Mouse (Mus musculus): ENCODE data around the gene Tmem231.

Tmem231 gene

DNA sequence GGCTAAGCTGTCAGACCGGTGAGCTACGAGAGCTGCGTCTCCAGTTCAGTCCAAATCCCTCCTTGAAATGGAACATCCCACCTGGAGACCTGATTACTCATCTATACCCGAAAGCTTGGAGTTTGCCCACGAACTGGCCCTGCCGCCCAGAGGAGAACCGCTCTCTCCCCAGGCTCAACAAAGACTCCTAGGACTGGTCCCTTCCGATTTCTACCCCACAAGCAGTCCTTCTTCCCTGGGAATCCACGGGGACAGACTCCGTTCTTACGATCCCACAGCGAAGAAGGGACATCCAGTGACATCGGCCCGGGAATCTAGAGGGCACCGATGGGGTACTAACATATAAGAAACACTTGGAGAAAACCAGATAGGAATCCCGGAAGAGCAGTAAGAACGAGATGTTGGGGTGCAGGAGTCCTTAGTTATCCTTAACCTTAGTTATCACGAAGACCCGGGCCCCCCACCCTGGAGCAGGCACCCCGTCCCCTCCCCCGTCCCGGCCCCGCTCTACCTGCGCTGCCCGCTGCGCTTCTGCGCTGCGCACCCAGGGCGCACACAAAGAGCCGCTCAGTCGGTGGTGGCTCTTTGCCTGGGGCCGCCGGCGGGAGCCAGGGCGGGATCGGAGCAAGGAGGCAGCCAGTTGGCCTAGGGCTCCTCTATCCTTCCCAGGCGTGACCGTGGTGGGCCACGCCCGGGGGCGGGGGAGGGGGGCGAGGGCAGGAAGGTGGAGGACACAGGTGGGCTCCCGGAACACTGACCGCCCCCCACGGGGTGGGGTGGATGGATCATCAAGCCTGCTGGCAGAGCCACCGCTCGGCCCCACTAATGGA, 23.8 kb downstream of the Tmem231 start, which contains the start of gene Chst5:
Chst5 (minus strand) TSS at position 827 of the 830 bp plus-strand sequence.
- peak; percentile 57 for DNase-seq (ENCODE audit: low read depth, low spot score)

- no peak for DNase-seq (ENCODE audit: low read depth, low spot score)
Measured at GRCm38 (mm10) chr8:111905500-111906121, 28.1 kb downstream of the Tmem231 start.

DNA sequence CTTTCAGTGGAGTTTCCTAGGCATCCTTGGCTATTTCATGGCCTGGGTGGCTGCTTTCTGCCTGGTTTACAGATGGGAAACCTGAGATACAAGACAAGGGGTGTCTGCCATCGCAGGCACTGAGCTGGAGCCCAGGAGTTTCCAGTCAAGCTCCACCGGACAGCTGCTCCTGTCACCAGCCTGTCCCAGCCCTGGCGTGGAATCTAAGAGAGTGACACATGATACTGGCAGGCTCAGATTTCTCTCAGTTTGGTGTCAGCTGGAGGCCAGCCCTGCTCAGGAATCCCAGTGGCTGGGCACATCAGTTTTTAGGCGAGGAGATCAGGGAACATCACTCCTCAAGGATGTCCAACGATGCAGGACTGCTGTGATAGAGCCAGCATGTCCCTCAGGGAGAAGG, 31.6 kb downstream of the Tmem231 start:
- no peak for DNase-seq (ENCODE audit: low read depth, low spot score)

GRCm38 (mm10) chr8:111898586-111898985, 35.1 kb downstream of the Tmem231 start:
- peak; percentile 76 for DNase-seq (ENCODE audit: low read depth, low spot score)

DNA sequence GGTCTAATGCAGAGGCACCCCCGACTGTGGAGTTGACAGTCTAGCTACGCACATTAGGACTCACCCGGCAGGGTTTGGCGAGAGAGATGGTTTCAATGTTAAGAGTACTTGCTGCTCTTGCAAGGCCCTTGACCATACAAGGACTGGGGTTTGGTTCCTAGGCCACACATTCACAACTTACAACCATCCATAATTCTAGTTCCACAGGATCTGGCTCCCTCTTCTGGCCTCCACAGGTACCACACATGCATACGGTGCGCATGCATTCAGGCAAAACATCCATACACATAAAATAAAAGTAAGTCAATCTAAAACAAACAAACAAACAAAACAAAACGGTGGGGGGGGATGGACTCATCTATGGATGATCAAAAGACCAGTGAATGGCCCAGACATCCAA, 38.7 kb downstream of the Tmem231 start:
- DNase-seq (ENCODE audit: low read depth, low spot score): peak; percentile 72

DNA sequence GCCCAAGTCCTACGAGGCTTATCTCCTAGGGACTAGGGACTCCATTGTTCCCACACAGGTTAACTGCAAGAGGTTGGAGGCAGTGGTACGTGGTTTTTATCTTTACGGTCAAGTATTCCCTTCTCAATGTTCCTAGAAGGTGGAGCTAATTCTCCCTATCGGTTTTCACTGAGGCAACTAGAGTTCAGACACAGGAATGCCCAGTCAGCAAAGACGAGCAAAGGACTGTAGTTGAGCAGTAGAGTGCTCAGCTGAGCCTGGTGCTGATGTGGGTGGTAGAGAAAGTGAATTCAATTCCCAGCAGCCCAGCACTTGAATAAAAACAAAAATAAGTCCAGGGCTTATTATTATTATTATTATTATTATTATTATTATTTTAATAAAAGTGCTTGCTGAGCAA, 41.1 kb downstream of the Tmem231 start:
- no peak for DNase-seq (ENCODE audit: low read depth, low spot score)

GRCm38 (mm10) chr8:111891983-111892382, 41.7 kb downstream of the Tmem231 start:
- peak; percentile 88 for DNase-seq (ENCODE audit: low read depth, low spot score)

GRCm38 (mm10) chr8:111890911-111891303, 42.8 kb downstream of the Tmem231 start:
- no peak for DNase-seq (ENCODE audit: low read depth, low spot score)

DNA sequence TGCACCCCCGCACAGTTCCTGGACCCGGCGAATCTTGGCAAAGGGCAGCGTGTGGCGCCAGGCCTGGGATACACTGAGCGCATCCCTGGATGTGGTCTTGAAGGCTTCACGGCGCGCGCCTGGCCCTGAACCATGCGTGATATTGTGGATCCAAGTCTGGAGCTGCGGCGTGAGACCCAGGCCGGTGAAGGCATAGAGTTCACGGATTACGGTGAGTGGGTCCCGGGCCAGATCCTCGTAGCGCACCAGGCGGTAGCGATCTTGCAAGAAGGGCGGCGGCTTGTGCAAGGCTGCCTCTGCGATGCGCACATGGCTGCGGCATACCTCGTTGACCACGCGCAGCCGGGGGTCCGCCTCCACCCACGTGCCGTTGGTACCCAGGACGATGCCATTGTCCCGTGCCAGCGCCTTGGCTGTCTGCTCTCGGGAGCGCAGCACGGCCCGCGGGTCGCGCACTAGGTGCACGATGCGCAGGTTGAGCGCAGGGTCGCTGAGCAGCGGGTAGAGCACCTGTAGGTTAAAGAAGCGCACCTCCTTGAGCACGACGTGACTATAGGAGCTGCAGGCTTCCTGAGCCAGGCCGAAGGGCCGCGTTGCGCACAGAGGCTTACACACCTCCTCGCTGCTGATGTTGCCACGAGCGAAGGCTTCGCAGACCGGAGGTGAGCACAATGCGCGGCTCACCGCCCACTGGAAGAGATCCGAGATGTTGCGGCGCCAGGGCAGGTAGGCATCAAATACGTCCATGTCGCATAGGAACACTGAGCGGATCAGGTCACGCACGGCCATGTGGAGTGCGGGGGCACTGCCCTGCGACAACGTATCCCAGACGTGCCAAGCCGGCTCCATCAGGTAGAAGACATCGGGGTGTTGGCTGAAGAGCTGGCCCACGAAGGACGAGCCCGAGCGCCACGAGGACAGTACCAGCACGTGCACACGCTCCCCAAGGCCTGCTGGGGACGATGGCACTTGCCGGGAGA, 43.5 kb downstream of the Tmem231 start:
- peak; percentile 61 for DNase-seq (ENCODE audit: low read depth, low spot score)

DNA sequence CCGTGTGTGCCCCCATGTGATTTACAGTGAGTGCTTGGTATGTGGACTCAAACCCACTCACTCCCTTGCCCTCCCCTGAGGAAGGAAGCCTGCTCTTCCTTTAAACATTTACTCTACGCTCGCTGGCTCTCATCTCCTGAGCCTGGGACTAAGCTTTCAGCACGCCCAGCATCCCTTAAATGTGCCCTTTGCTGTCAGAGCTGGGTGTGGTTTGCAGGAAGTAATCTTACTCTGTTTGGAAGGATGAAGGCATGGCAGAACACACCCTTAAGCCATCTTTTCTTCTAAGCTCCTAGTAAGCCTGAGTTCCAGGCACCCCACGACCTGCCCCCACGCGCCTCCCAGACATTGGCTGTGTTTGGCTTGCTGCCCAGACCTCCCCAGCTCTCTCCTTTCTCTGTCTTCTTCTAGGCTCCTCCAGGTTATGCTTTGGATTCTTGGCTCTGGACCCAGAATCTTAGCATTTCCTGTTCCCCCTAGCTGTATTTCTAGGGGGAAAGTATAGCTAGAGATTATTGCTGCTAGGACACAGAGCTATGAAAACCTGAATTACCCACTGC, 45.5 kb downstream of the Tmem231 start:
- DNase-seq (ENCODE audit: low read depth, low spot score): peak; percentile 76

GRCm38 (mm10) chr8:111887479-111887878, 46.2 kb downstream of the Tmem231 start:
- no peak for DNase-seq (ENCODE audit: low read depth, low spot score)

- DNase-seq (ENCODE audit: low read depth, low spot score): no peak
Measured at GRCm38 (mm10) chr8:111883615-111884014, 50.1 kb downstream of the Tmem231 start.

- DNase-seq (ENCODE audit: low read depth, low spot score): peak; percentile 71
Measured at GRCm38 (mm10) chr8:111881591-111881990, 52.1 kb downstream of the Tmem231 start.

DNA sequence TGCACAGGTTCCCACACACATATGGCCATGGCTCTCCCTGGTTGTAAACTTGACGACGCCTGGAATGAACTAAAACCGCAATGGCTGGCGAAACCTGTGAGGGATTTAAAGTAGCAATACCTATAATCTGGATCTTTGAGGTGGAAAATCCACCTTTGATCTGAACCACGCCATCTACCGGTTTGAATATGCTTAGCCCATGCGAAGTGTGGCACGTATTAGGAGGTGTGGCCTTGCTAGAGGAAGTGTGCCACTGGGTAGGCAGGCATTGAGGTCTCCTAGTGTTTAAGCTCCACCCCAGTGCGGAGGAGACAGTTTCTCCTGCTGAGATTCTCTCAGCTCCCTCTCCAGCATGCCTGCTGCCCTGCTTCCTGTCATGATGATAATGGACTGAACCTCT, 56.0 kb downstream of the Tmem231 start:
- peak; percentile 93 for DNase-seq (ENCODE audit: low read depth, low spot score)

DNA sequence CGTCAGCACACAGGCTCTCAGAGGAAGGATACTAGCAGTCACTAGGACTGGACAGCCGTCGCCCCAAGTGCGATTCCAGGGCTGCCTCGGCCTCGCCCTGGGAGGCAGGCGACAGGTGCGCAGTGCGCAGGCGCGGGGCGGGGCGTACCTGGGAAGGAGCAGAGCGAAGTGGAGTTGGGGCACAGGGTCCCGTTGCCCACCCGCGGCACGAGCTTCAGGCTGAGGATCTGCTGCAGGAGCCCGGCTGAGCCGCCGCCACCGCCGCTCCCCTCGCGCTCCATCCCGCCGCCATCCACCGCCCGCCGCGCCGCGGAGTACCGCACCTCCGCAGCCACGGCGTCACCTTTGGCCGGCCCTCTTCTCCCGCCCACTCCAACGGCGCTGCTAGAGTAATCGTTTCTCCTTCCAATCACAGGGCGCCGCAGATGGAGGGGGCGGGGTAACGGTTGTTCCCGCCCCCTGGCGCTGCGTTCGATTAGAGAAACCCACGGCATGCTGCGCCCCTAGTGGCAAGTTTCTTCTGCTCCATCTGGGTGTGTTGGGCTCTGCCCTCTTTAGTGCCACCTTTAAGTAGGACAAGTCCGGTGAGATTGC, 57.2 kb downstream of the Tmem231 start, which contains the start of gene Tmem170:
Tmem170 (minus strand) TSS at position 396 of the 594 bp plus-strand sequence.
- peak; percentile 99 for DNase-seq (ENCODE audit: low read depth, low spot score)

DNA sequence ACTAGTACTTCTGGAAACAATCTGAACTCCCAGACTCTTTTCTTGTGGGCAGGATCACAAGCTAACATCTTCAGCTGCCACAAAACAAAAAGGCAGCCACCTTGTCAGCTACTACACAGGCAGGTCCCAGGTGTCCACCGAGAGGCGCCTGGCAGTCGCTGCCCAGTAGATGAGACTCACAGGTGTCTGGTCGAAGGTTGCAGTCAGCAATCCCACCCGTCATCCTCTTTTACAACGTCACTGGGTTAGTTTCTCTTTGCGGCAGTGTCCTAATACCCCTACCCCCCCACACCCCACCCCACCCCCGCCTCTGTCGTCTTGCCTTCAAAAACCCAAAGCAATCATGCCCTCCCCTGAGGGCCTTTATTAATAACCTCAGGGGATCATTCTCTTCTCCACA, 57.9 kb downstream of the Tmem231 start:
- no peak for DNase-seq (ENCODE audit: low read depth, low spot score)

- DNase-seq (ENCODE audit: low read depth, low spot score): no peak
Measured at GRCm38 (mm10) chr8:111871278-111871677, 62.4 kb downstream of the Tmem231 start.

DNA sequence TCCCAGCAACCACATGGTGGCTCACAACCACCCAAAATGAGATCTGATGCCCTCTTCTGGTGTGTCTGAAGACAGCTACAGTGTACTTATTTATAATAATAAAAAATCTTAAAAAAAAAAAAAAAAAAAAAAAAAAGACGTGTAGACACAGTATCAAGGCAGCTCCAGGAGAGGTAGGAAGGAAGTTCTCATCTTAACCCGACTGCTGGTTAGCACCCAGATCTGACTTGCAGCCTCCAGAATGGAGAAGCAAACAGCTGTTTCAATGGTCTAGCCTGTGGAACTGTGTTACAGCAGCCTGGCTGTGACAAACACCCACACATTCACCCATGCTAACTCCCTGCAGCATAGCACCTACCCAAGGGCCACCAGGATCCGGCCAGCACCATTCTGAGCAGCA, 63.3 kb downstream of the Tmem231 start:
- DNase-seq (ENCODE audit: low read depth, low spot score): no peak

- peak; percentile 88 for DNase-seq (ENCODE audit: low read depth, low spot score)
Measured at GRCm38 (mm10) chr8:111868664-111869063, 65.0 kb downstream of the Tmem231 start.

DNA sequence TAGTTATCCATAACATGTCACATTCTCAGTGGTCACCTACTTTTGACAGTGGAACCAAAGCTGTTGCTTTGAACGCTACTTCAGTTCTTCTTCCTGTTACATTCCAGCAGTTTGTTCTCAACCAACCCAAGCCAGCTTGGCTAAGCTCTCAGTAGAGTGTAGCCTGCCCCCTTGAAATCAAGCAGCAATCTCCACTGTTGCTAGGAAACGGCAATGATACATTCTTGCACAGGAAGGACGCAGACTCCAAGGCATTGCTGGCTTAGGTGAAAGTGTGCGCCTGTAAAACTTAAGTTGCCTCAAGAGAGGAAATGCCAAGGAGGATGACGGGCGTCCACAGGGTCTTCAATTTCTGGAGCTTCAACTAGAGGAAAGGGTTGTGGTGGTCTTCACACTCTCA, 67.8 kb downstream of the Tmem231 start:
- no peak for DNase-seq (ENCODE audit: low read depth, low spot score)

Measured in ES-CJ7 (cell line).